Mouse (Mus musculus) kidney, embryonic 16.5 days (tissue): ENCODE data around the gene Pla2g4d. TPM values are rescaled to one million over a fixed set of nuclear protein-coding genes. Genes with fewer than 3 reads are reported as not detected.

Experiments
- ATAC-seq: fragments of 200-750 bp; cut with Nextera tagmentation; 2 replicates; pipeline ENCODE4 v1.8.0; 2017; ENCODE audit warnings: moderate TSS enrichment; ENCODE audit not compliant: low FRiP score, low TSS enrichment
- H3K27ac ChIP-seq: fragments of 300-500 bp; sonication (generic); 2 replicates; pipeline ENCODE4 v1.5.1; 2014; ENCODE audit warnings: low read length
- H3K27me3 ChIP-seq: fragments of 300-500 bp; sonication (generic); 2 replicates; pipeline ENCODE4 v1.6.1; 2014; ENCODE audit warnings: low read length, control low read depth, mixed read lengths; ENCODE audit not compliant: insufficient read depth
- H3K36me3 ChIP-seq: fragments of 300-500 bp; sonication (generic); 2 replicates; pipeline ENCODE4 v1.6.1; 2014; ENCODE audit warnings: low read length, control low read depth, mixed read lengths; ENCODE audit not compliant: insufficient read depth
- H3K4me1 ChIP-seq: fragments of 300-500 bp; sonication (generic); 2 replicates; pipeline ENCODE4 v1.6.1; 2014; ENCODE audit warnings: low read length, control low read depth, mixed read lengths; ENCODE audit not compliant: insufficient read depth
- H3K4me2 ChIP-seq: fragments of 300-500 bp; sonication (generic); replicated peaks from 2 replicates; pipeline ENCODE4 v1.6.1; 2014; ENCODE audit warnings: low read depth, low read length
- H3K4me3 ChIP-seq: fragments of 300-500 bp; sonication (generic); 2 replicates; pipeline ENCODE4 v1.5.1; 2014; ENCODE audit warnings: mild to moderate bottlenecking, low read length
- H3K9ac ChIP-seq: fragments of 300-500 bp; sonication (generic); replicated peaks from 2 replicates; pipeline ENCODE4 v1.6.1; 2014; ENCODE audit warnings: low read length
- H3K9me3 ChIP-seq: fragments of 300-500 bp; sonication (generic); 2 replicates; pipeline ENCODE4 v1.6.1; 2016; ENCODE audit warnings: low read length, control low read depth
- WGBS: fragments of 180-500 bp; shearing (Covaris S2); extraction: QIAGEN DNeasy Blood & Tissue Kit; methylation state at CpG from one replicate; pipeline ENCODE4 v1.1.7; 2014; 5-methylcytosine and 5-hydroxymethylcytosine counted together
- polyA plus RNA-seq: library from polyadenylated mRNA; unstranded; fragments of >200 nt; fragmentation: Nextera tagmentation; extraction: Ambion mirVana; gene quantifications from 2 replicates; pipeline ENCODE4 v1.2.1, GENCODE M21; 2015

Gene Pla2g4d
- 0.04 and 0.14 TPM in 2 replicates for polyA plus RNA-seq

DNA sequence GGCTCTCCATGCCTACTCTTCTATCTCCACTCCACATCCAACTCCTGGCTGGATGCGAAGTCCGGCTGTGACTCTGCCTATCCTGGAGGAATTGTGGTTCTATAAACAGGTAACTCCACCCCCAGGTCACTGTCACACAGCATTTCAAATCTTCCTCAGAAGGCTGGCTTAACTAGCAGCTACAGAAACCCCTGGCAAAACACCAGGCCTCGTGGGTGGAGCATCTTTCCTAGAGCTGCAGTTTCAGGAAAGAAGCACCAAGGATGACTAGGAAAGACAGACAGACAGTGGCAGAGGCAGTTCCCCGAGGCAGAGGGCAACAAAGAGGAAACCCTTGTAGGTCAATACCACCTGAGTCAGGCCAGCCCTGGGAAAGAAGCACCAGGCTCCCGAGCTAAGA, at the start of gene Pla2g4d:
Gene Pla2g4d (minus strand): TSS at position 203 of the 400 bp plus-strand sequence.
- H3K4me1 ChIP-seq: no peaks in the 10 kb centered on the region
- ATAC-seq: no peak
- no peak within 1 kb of the TSS for H3K9ac ChIP-seq
- H3K27ac ChIP-seq: no peak within 1 kb of the TSS
- H3K27me3 ChIP-seq: no peaks in the 10 kb centered on the region
- H3K36me3 ChIP-seq: no peaks in the 10 kb centered on the region
- no peak within 1 kb of the TSS for H3K4me2 ChIP-seq
- H3K9me3 ChIP-seq: no peaks in the 10 kb centered on the region
- H3K4me3 ChIP-seq: no peak within 1 kb of the TSS
- whole genome bisulfite sequencing: 74% methylated on average over 5 of the region's 5 CpGs

DNA sequence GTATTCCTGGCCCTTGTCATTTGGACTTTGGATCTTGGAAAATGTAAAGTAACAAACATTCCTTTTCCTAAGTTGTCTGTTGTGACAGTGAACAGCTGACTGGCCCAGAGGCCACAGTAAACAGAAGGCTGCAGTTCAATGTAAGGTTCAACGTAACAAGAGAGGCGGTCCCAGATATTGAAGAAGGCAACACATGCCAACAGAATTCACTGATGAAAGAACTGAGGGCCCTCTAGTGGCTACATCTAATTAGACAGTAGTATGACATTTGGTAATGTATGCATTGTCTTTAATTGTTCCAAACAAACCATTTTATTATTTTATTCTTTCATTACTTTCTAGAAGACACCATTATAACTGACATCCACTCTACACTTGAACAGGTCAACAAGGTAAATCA, 48.9 kb upstream of the Pla2g4d start:
- Histone ChIP-seq H3K9ac (no peak overlapping the region), H3K4me1 (no peaks in the 10 kb centered on the region), H3K27ac (no peak overlapping the region), H3K27me3 (no peaks in the 10 kb centered on the region), H3K4me3 (no peak overlapping the region), H3K4me2 (no peak overlapping the region), H3K36me3 (peaks cover 36% of the 10 kb centered on the region), H3K9me3 (no peaks in the 10 kb centered on the region)
- no peak for ATAC-seq
- 56% methylated on average over 2 of the region's 2 CpGs for WGBS

DNA sequence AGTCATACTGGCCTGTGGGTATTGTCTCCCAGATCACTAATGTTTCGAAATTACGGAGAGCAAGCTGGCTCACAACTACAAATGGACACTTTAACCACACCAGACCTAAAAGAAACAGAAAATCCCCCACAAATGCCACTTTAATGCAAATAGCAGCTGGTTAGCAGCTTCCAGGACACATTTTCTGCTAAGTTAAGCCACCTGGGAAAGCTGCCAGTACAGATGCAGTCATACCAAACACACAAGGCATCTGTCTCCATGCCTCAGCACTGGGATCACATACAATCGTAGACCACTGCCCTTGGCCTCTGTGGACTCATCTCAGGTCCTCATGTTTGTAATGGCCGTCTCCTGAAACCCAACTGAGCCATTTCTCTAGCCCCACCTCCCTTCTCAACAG, 42.6 kb upstream of the Pla2g4d start:
- H3K4me3 ChIP-seq: no peak overlapping the region
- H3K36me3 ChIP-seq: peaks cover 60% of the 10 kb centered on the region
- no peak for ATAC-seq
- H3K27ac ChIP-seq: no peak overlapping the region
- no peaks in the 10 kb centered on the region for H3K27me3 ChIP-seq
- 90% methylated on average over 4 of the region's 4 CpGs for WGBS
- H3K9ac ChIP-seq: no peak overlapping the region
- no peak overlapping the region for H3K4me2 ChIP-seq
- H3K9me3 ChIP-seq: no peaks in the 10 kb centered on the region
- H3K4me1 ChIP-seq: no peaks in the 10 kb centered on the region

DNA sequence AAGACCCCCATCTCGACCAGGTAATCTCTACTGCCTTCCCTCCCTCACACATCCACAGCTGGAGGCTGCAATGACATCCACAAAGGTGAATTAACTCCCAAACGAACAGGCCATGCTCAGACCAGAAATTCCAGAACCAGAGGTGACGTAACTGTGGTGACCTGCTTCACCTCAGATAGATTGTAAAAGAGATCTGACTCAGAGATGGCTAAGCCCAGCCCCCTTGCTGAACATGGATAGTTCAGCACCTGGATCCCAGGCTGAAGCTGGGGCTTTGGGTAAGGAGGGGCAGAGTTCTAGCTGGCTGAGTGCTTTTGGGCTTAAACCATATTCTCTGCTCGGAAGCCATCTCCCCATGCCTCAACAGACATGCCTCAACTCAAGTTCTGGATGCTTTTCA, 26.1 kb upstream of the Pla2g4d start:
- Histone ChIP-seq H3K4me3 (no peak overlapping the region), H3K27ac (no peak overlapping the region), H3K9ac (no peak overlapping the region), H3K4me2 (no peak overlapping the region), H3K4me1 (no peaks in the 10 kb centered on the region), H3K9me3 (no peaks in the 10 kb centered on the region), H3K36me3 (peaks cover 21% of the 10 kb centered on the region; the same call in 1 of the 2 replicates), H3K27me3 (no peaks in the 10 kb centered on the region)
- no peak for ATAC-seq
- WGBS: 60% methylated on average over 4 of the region's 4 CpGs

DNA sequence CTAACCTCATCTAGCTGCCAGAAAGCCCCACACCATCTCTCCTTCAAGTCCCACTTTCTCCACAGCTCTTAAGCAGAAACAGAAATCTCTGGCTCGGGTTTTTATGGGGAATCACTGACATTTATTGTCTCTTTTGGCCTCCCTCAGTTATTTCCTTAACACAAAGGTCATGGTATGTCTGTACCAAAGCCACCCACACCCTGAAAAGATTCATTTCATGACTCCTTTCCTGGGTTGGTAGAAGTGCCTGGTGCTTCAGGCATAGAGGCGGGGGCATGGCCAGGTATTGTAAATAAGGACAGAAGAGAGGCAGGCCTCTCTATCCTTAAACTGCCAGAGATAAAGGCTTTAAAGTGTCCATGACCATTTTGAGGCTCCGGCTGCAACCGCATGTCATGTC, 25.5 kb upstream of the Pla2g4d start:
- Histone ChIP-seq H3K27me3 (no peaks in the 10 kb centered on the region), H3K27ac (no peak overlapping the region), H3K4me3 (no peak overlapping the region), H3K4me1 (no peaks in the 10 kb centered on the region), H3K9me3 (no peaks in the 10 kb centered on the region), H3K4me2 (no peak overlapping the region), H3K36me3 (peaks cover 21% of the 10 kb centered on the region; the same call in 1 of the 2 replicates), H3K9ac (no peak overlapping the region)
- WGBS: 63% methylated on average over 4 of the region's 4 CpGs
- ATAC-seq: no peak

DNA sequence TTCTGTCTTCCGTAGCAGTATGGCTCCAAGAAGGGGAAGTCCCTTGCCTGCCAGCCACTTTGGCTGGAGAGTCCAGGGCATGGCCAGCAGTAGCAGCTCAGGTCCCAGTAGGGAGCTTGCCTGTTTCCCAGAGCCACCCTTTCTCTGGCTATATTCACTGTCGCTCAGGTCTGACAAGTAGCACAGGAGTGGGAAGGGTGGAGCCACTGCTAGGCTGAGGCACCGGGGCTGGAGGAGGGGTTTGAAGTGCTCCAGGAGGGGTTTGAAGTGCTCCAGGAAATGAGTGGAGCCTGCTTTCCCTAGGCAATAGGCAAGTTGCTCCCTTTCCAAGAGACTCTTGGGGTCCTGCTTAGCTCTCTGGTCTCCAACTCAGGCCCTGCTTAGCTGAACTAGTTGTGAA, 25.0 kb upstream of the Pla2g4d start, which contains the start of gene Pla2g4f:
Gene Pla2g4f (minus strand): TSS at position 190 of the 400 bp plus-strand sequence.
- H3K4me1 ChIP-seq: no peaks in the 10 kb centered on the region
- no peak for ATAC-seq
- H3K27me3 ChIP-seq: no peaks in the 10 kb centered on the region
- H3K9ac ChIP-seq: no peak within 1 kb of the TSS
- 48% methylated on average over 3 of the region's 3 CpGs for WGBS
- no peak within 1 kb of the TSS for H3K27ac ChIP-seq
- no peak within 1 kb of the TSS for H3K4me3 ChIP-seq
- no peaks in the 10 kb centered on the region for H3K9me3 ChIP-seq
- peaks cover 18% of the 10 kb centered on the region; the same call in 1 of the 2 replicates for H3K36me3 ChIP-seq
- no peak within 1 kb of the TSS for H3K4me2 ChIP-seq

DNA sequence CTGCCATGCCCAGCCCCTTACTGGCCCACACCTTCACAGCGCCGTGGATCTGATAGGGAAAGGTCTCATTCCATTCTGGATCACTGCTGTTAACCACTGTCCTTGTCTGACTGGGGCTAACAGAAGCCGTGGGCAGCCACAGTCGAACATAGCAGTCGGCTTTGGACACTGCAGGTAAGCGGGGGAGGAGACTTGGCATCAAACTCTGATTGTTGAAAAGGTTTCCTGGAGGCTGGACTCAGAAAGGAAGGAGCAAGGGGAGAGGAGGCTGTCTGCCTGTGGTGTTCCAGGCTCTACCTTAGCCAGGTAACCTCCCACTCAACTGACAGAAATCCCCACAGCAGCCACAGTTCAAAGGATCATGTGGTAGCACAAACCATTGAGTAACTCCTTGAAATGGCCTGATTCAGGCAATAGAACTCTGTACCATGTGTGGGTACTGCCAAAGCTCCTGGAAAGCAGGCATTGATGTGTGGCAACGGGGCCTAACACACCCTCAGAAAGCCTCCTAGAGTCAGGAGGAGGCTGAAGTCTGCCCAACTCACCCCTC, 23.4 kb upstream of the Pla2g4d start:
- Histone ChIP-seq H3K27me3 (no peaks in the 10 kb centered on the region), H3K36me3 (peaks cover 8% of the 10 kb centered on the region; the same call in 1 of the 2 replicates), H3K4me1 (no peaks in the 10 kb centered on the region), H3K4me2 (no peak overlapping the region), H3K27ac (no peak overlapping the region), H3K9ac (no peak overlapping the region), H3K9me3 (no peaks in the 10 kb centered on the region), H3K4me3 (no peak overlapping the region)
- WGBS: 80% methylated on average over 7 of the region's 7 CpGs
- ATAC-seq: no peak

DNA sequence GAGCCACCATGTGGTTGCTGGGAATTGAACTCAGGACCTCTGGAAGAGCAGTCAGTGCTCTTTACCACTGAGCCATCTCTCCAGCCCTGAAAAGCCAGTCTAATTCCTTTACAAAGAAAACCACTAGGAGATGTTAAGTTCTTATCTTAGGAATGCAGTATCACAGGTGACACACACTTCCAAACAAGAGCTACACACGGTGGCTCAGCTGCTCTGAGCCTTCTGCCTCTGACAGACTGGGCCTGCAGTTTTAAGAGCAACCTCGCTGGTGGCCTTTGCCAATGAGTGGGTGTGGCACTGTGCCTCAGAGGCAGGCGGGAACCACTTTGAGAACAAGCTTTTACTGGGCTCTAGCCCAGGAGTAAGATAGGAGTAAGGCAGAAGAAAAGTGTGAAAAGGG, 15.1 kb upstream of the Pla2g4d start:
- no peak overlapping the region for H3K4me3 ChIP-seq
- H3K27ac ChIP-seq: no peak overlapping the region
- no peaks in the 10 kb centered on the region for H3K4me1 ChIP-seq
- no peak for ATAC-seq
- no peaks in the 10 kb centered on the region for H3K9me3 ChIP-seq
- 20% methylated on average over 3 of the region's 3 CpGs for WGBS
- H3K4me2 ChIP-seq: no peak overlapping the region
- no peaks in the 10 kb centered on the region for H3K36me3 ChIP-seq
- no peaks in the 10 kb centered on the region for H3K27me3 ChIP-seq
- H3K9ac ChIP-seq: no peak overlapping the region

DNA sequence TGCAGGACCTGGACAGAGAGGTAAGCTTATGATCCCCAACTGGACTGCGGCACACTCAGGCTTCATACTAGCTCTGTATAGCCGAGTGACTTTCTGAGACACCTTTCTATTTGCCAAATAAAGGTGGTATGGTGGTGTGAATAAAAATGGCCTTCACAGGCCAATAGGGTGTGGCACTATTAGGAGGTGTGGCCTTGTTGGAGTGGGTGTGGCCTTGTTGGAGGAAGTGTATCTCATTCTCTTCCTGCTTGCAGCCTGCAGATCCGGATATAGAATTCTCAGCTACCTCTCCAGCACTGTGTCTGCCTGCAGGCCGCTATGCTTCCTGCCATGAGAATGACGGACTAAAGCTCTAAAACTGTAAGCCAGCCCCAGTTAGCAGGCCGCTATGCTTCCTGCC, 12.1 kb upstream of the Pla2g4d start:
- Histone ChIP-seq H3K9me3 (no peaks in the 10 kb centered on the region), H3K4me1 (no peaks in the 10 kb centered on the region), H3K9ac (no peak overlapping the region), H3K27me3 (no peaks in the 10 kb centered on the region), H3K36me3 (no peaks in the 10 kb centered on the region), H3K27ac (no peak overlapping the region), H3K4me3 (no peak overlapping the region), H3K4me2 (no peak overlapping the region)
- WGBS: 95% methylated on average over 6 of the region's 6 CpGs
- ATAC-seq: no peak

DNA sequence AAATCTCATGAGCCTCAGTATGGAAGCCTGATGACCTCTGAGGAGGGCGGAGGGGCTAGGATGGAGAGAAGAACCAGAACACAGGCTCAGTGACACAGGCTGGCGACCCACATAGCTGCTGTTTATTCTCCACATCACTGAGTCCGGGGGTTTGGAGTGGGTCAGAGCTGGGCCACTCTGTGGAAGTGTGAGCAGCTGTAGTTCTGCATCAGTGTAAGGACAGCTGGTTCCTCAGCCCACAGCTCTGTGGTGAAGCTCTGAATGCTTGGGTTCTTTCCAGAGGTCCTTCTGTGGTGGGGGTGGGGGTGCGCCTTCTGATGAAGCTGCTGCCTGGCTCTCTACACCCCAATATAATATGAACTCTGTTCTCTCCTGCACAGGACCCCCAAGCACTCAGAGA, 10.9 kb upstream of the Pla2g4d start:
- Histone ChIP-seq H3K4me2 (no peak overlapping the region), H3K4me1 (no peaks in the 10 kb centered on the region), H3K9me3 (no peaks in the 10 kb centered on the region), H3K4me3 (no peak overlapping the region), H3K9ac (no peak overlapping the region), H3K36me3 (no peaks in the 10 kb centered on the region), H3K27me3 (no peaks in the 10 kb centered on the region), H3K27ac (no peak overlapping the region)
- ATAC-seq: no peak
- WGBS: 72% methylated on average over 4 of the region's 4 CpGs
